Mouse (Mus musculus): ENCODE results near the gene Ccdc87. TPM values are rescaled to one million over a fixed set of nuclear protein-coding genes. Genes with fewer than 3 reads are reported as not detected.

The Ccdc87 gene
- not detected in 2 replicates for polyA plus RNA-seq (2014; fragmentation: Nextera tagmentation; extraction: Ambion mirVana)

GRCm38 (mm10) chr19:4839149-4839548, at the start of gene Ccdc87, which contains the start of gene Ccs:
Gene Ccdc87 (plus strand): TSS chr19:4839366.
Gene Ccs (minus strand): TSS chr19:4839332.
- peak within 1 kb of the TSS; percentile 79 for H3K9ac ChIP-seq (replicated peaks; ENCODE audit: low read length)
- no peaks in the 10 kb centered on the region for H3K36me3 ChIP-seq (replicated peaks; ENCODE audit: control insufficient read depth, insufficient read depth, low read depth, low read length)
- no peaks in the 10 kb centered on the region for H3K9me3 ChIP-seq (replicated peaks; ENCODE audit: control insufficient read depth, low read length)
- no peak within 1 kb of the TSS for H3K27ac ChIP-seq (replicated peaks; ENCODE audit: low read depth, low read length)
- H3K27me3 ChIP-seq (ENCODE audit: control insufficient read depth, insufficient read depth, low read length): peaks cover 3% of the 10 kb centered on the region
- peak within 1 kb of the TSS; percentile 92 for H3K4me2 ChIP-seq (ENCODE audit: low read depth, low read length)
- DNase-seq (ENCODE audit: low spot score) (peak; percentile 97), ATAC-seq (replicated peaks; ENCODE audit: insufficient number of reproducible peaks, low FRiP score, low TSS enrichment, low read depth) (peak; percentile 97)
- H3K4me3 ChIP-seq (ENCODE audit: low read depth, low read length): peak within 1 kb of the TSS; percentile 64
- 0% methylated on average over 25 of the region's 25 CpGs for WGBS
- no peaks in the 10 kb centered on the region for H3K4me1 ChIP-seq (ENCODE audit: control insufficient read depth, insufficient read depth, low read length)

- Histone ChIP-seq H3K4me3 (ENCODE audit: low read depth, low read length) (peak overlapping the region; percentile 68), H3K36me3 (replicated peaks; ENCODE audit: control insufficient read depth, insufficient read depth, low read depth, low read length) (no peaks in the 10 kb centered on the region; the same call in 1 of the 2 replicates), H3K4me2 (ENCODE audit: low read depth, low read length) (peak overlapping the region; percentile 65), H3K4me1 (ENCODE audit: control insufficient read depth, insufficient read depth, low read length) (no peaks in the 10 kb centered on the region), H3K27me3 (ENCODE audit: control insufficient read depth, insufficient read depth, low read length) (no peaks in the 10 kb centered on the region), H3K9ac (replicated peaks; ENCODE audit: low read length) (peak overlapping the region; percentile 72), H3K27ac (replicated peaks; ENCODE audit: low read depth, low read length) (0 out of 2 replicates have a peak overlapping the region, but pooled peaks have one; percentile 32), H3K9me3 (replicated peaks; ENCODE audit: control insufficient read depth, low read length) (no peaks in the 10 kb centered on the region)
- DNase-seq (ENCODE audit: low spot score) (peak; percentile 42), ATAC-seq (replicated peaks; ENCODE audit: insufficient number of reproducible peaks, low FRiP score, low TSS enrichment, low read depth) (no peak; the same call in 1 of the 2 replicates)
- under 1% methylated on average over 16 of the region's 16 CpGs for WGBS
Measured at GRCm38 (mm10) chr19:4793281-4793830, 45.8 kb upstream of the Ccdc87 start.

GRCm38 (mm10) chr19:4793831-4794422, 45.2 kb upstream of the Ccdc87 start, which contains the start of gene Rbm4:
Gene Rbm4 (minus strand): TSS chr19:4793901.
- Histone ChIP-seq H3K4me3 (ENCODE audit: low read depth, low read length) (peak within 1 kb of the TSS; percentile 68), H3K27ac (replicated peaks; ENCODE audit: low read depth, low read length) (0 out of 2 replicates have a peak within 1 kb of the TSS, but pooled peaks have one; percentile 32)
- WGBS: under 1% methylated on average over 31 of the region's 31 CpGs

DNA sequence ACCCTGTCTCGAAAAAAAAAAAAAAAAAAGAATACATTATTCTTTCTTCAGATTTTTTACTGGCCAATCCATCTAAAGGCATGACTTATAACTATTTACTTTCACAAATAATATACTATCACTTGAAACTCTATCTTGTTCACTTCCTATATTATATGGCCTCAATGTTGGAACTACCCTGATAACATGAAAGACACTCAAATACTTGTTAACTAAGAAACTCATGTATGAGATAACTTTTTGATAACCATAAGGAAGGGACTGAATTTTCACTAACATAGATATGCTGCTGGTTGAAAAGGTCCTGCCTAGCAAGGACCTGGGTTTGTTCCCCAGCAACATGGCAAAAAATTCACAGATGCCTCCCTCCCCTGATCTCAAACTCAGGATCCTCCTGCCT, 43.2 kb upstream of the Ccdc87 start:
- DNase-seq (ENCODE audit: low spot score) (no peak), ATAC-seq (replicated peaks; ENCODE audit: insufficient number of reproducible peaks, low FRiP score, low TSS enrichment, low read depth) (no peak)
- no peaks in the 10 kb centered on the region for H3K9me3 ChIP-seq (replicated peaks; ENCODE audit: control insufficient read depth, low read length)
- 0 out of 2 replicates have a peak, but pooled peaks cover 3% of the 10 kb centered on the region for H3K36me3 ChIP-seq (replicated peaks; ENCODE audit: control insufficient read depth, insufficient read depth, low read depth, low read length)
- no peaks in the 10 kb centered on the region for H3K4me1 ChIP-seq (ENCODE audit: control insufficient read depth, insufficient read depth, low read length)
- H3K27me3 ChIP-seq (ENCODE audit: control insufficient read depth, insufficient read depth, low read length): no peaks in the 10 kb centered on the region
- no peak overlapping the region for H3K4me3 ChIP-seq (ENCODE audit: low read depth, low read length)
- WGBS: 80% methylated on average over 1 of the region's 1 CpGs
- H3K27ac ChIP-seq (replicated peaks; ENCODE audit: low read depth, low read length): no peak overlapping the region
- H3K4me2 ChIP-seq (ENCODE audit: low read depth, low read length): no peak overlapping the region
- no peak overlapping the region for H3K9ac ChIP-seq (replicated peaks; ENCODE audit: low read length)

More at GRCm38 (mm10) chr19:4793831-4794422, 45.2 kb upstream of the Ccdc87 start, which contains the start of gene Rbm4:
- no peaks in the 10 kb centered on the region for H3K9me3 ChIP-seq (replicated peaks; ENCODE audit: control insufficient read depth, low read length)
- H3K4me2 ChIP-seq (ENCODE audit: low read depth, low read length): peak within 1 kb of the TSS; percentile 65
- DNase-seq (ENCODE audit: low spot score) (peak; percentile 98), ATAC-seq (replicated peaks; ENCODE audit: insufficient number of reproducible peaks, low FRiP score, low TSS enrichment, low read depth) (peak; percentile 97)
- H3K9ac ChIP-seq (replicated peaks; ENCODE audit: low read length): peak within 1 kb of the TSS; percentile 72
- H3K27me3 ChIP-seq (ENCODE audit: control insufficient read depth, insufficient read depth, low read length): no peaks in the 10 kb centered on the region
- no peaks in the 10 kb centered on the region for H3K4me1 ChIP-seq (ENCODE audit: control insufficient read depth, insufficient read depth, low read length)
- no peaks in the 10 kb centered on the region; the same call in 1 of the 2 replicates for H3K36me3 ChIP-seq (replicated peaks; ENCODE audit: control insufficient read depth, insufficient read depth, low read depth, low read length)

DNA sequence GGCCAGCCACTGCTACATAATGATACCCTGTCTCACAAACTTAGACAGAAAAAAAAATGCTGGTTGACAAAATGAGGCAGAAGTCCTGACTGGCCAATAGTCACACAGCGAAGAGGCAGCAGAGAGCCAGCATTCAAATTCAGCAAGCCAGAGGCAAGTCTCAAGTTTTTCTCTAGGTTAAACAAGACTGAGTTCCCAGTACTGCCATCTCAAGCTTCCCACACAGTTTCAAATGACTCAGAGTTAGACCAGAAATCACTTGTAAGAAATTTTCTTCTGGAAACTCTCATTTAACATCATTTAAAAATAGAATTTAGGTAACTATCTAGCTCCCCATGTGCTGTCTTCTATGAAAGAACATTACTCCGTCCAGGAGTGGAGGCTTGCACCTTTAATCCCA, 41.3 kb upstream of the Ccdc87 start:
- ATAC-seq (replicated peaks; ENCODE audit: insufficient number of reproducible peaks, low FRiP score, low TSS enrichment, low read depth): no peak
- 96% methylated on average over 2 of the region's 2 CpGs for WGBS
- DNase-seq (ENCODE audit: low spot score): no peak

DNA sequence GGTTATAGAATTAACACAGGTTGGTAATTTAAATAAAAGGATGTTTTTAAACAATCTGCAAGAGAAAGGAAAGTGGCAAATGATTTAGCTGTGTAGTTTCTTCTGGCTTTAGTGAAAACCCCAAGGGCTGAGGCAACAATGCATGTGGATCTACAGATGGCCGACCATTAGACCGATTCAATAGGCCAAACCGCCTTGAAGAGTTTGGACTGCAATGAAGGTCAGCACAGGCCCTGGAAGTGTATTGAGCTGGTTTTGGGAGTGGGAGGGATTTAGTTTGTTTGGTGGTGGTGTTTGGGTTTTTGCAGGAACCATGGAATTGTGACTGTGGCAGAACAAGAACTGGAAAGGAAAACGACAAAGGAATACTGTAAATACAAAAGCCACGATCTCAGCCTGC, 40.1 kb upstream of the Ccdc87 start:
- DNase-seq (ENCODE audit: low spot score) (no peak), ATAC-seq (replicated peaks; ENCODE audit: insufficient number of reproducible peaks, low FRiP score, low TSS enrichment, low read depth) (no peak)
- no peak overlapping the region for H3K4me3 ChIP-seq (ENCODE audit: low read depth, low read length)
- H3K9ac ChIP-seq (replicated peaks; ENCODE audit: low read length): no peak overlapping the region
- peaks cover 14% of the 10 kb centered on the region for H3K36me3 ChIP-seq (replicated peaks; ENCODE audit: control insufficient read depth, insufficient read depth, low read depth, low read length)
- no peaks in the 10 kb centered on the region for H3K27me3 ChIP-seq (ENCODE audit: control insufficient read depth, insufficient read depth, low read length)
- H3K27ac ChIP-seq (replicated peaks; ENCODE audit: low read depth, low read length): no peak overlapping the region
- 91% methylated on average over 5 of the region's 5 CpGs for WGBS
- no peak overlapping the region for H3K4me2 ChIP-seq (ENCODE audit: low read depth, low read length)
- H3K9me3 ChIP-seq (replicated peaks; ENCODE audit: control insufficient read depth, low read length): no peaks in the 10 kb centered on the region
- no peaks in the 10 kb centered on the region for H3K4me1 ChIP-seq (ENCODE audit: control insufficient read depth, insufficient read depth, low read length)

More for the DNA sequence above, 41.3 kb upstream of the Ccdc87 start:
- Histone ChIP-seq H3K27ac (replicated peaks; ENCODE audit: low read depth, low read length) (no peak overlapping the region), H3K36me3 (replicated peaks; ENCODE audit: control insufficient read depth, insufficient read depth, low read depth, low read length) (peaks cover 11% of the 10 kb centered on the region), H3K4me3 (ENCODE audit: low read depth, low read length) (no peak overlapping the region), H3K27me3 (ENCODE audit: control insufficient read depth, insufficient read depth, low read length) (no peaks in the 10 kb centered on the region), H3K9ac (replicated peaks; ENCODE audit: low read length) (no peak overlapping the region), H3K4me2 (ENCODE audit: low read depth, low read length) (no peak overlapping the region), H3K4me1 (ENCODE audit: control insufficient read depth, insufficient read depth, low read length) (no peaks in the 10 kb centered on the region), H3K9me3 (replicated peaks; ENCODE audit: control insufficient read depth, low read length) (no peaks in the 10 kb centered on the region)

DNA sequence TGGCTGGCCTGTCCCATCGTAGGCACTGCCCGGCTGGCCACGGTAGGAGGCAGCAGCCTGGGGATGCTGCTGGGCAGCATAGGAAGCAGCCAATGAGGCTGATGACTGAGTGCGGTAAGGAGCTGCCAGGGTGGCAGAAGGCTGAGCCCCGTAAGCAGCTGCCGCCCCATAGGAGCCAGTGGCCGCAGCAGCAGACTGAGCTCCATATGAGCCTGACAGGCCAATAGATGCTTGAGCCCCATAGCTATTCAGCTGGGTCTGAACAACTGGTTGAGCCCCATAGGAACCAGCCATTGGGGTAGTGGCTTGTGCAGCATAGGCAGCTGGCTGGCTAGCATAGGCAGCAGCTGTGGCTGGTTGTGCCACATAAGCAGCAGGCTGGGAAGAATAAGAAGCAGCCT, 36.5 kb upstream of the Ccdc87 start:
- ATAC-seq (replicated peaks; ENCODE audit: insufficient number of reproducible peaks, low FRiP score, low TSS enrichment, low read depth) (no peak), DNase-seq (ENCODE audit: low spot score) (no peak)
- H3K4me1 ChIP-seq (ENCODE audit: control insufficient read depth, insufficient read depth, low read length): no peaks in the 10 kb centered on the region; the same call in 1 of the 2 replicates
- no peak overlapping the region for H3K9ac ChIP-seq (replicated peaks; ENCODE audit: low read length)
- H3K36me3 ChIP-seq (replicated peaks; ENCODE audit: control insufficient read depth, insufficient read depth, low read depth, low read length): peaks cover 14% of the 10 kb centered on the region
- H3K27me3 ChIP-seq (ENCODE audit: control insufficient read depth, insufficient read depth, low read length): no peaks in the 10 kb centered on the region
- H3K27ac ChIP-seq (replicated peaks; ENCODE audit: low read depth, low read length): no peak overlapping the region
- no peak overlapping the region for H3K4me3 ChIP-seq (ENCODE audit: low read depth, low read length)
- H3K9me3 ChIP-seq (replicated peaks; ENCODE audit: control insufficient read depth, low read length): no peaks in the 10 kb centered on the region
- WGBS: 97% methylated on average over 7 of the region's 7 CpGs
- no peak overlapping the region for H3K4me2 ChIP-seq (ENCODE audit: low read depth, low read length)

- no peaks in the 10 kb centered on the region for H3K27me3 ChIP-seq (ENCODE audit: control insufficient read depth, insufficient read depth, low read length)
- WGBS: 77% methylated on average over 10 of the region's 10 CpGs
- H3K9ac ChIP-seq (replicated peaks; ENCODE audit: low read length): no peak overlapping the region
- H3K9me3 ChIP-seq (replicated peaks; ENCODE audit: control insufficient read depth, low read length): no peaks in the 10 kb centered on the region
- no peaks in the 10 kb centered on the region; the same call in 1 of the 2 replicates for H3K4me1 ChIP-seq (ENCODE audit: control insufficient read depth, insufficient read depth, low read length)
- no peak overlapping the region for H3K4me3 ChIP-seq (ENCODE audit: low read depth, low read length)
- H3K27ac ChIP-seq (replicated peaks; ENCODE audit: low read depth, low read length): no peak overlapping the region
- H3K36me3 ChIP-seq (replicated peaks; ENCODE audit: control insufficient read depth, insufficient read depth, low read depth, low read length): peaks cover 14% of the 10 kb centered on the region
- no peak for DNase-seq (ENCODE audit: low spot score)
- H3K4me2 ChIP-seq (ENCODE audit: low read depth, low read length): no peak overlapping the region
- no peak for ATAC-seq (replicated peaks; ENCODE audit: insufficient number of reproducible peaks, low FRiP score, low TSS enrichment, low read depth)
Measured at GRCm38 (mm10) chr19:4803283-4803682, 35.9 kb upstream of the Ccdc87 start.
